Mouse (Mus musculus): ENCODE data around the gene Prokr1. TPM values are rescaled to one million over a fixed set of nuclear protein-coding genes. Genes with fewer than 3 reads are reported as not detected.

Gene Prokr1
- polyA plus RNA-seq, 1 experiment from 2014 or later: 3.4 TPM

GRCm38 (mm10) chr6:87564356-87564755 is 26.2 kb downstream of the Prokr1 start:
- H3K9me3 ChIP-seq (replicated peaks): peaks cover 4% of the 10 kb centered on the region; the same call in 1 of the 2 replicates
- H3K9ac ChIP-seq: no peak overlapping the region
- H3K4me1 ChIP-seq: no peaks in the 10 kb centered on the region
- no peak for ATAC-seq (ENCODE audit: low FRiP score)
- WGBS: 85% methylated on average over 4 of the region's 4 CpGs
- no peak overlapping the region for H3K27ac ChIP-seq
- no peak overlapping the region for H3K4me2 ChIP-seq (replicated peaks)
- no peaks in the 10 kb centered on the region for H3K36me3 ChIP-seq
- no peak overlapping the region for H3K4me3 ChIP-seq
- H3K27me3 ChIP-seq: no peaks in the 10 kb centered on the region

GRCm38 (mm10) chr6:87553724-87554123 is 36.8 kb downstream of the Prokr1 start:
- ATAC-seq (ENCODE audit: low FRiP score): no peak
- no peak overlapping the region for H3K4me3 ChIP-seq
- no peaks in the 10 kb centered on the region for H3K36me3 ChIP-seq
- no peak overlapping the region for H3K9ac ChIP-seq
- no peaks in the 10 kb centered on the region for H3K4me1 ChIP-seq
- 80% methylated on average over 3 of the region's 3 CpGs for WGBS
- no peak overlapping the region for H3K4me2 ChIP-seq (replicated peaks)
- no peaks in the 10 kb centered on the region for H3K9me3 ChIP-seq (replicated peaks)
- no peak overlapping the region for H3K27ac ChIP-seq
- no peaks in the 10 kb centered on the region for H3K27me3 ChIP-seq

GRCm38 (mm10) chr6:87552054-87552807 is 38.3 kb downstream of the Prokr1 start:
- no peaks in the 10 kb centered on the region for H3K4me1 ChIP-seq
- ATAC-seq (ENCODE audit: low FRiP score): no peak
- H3K9ac ChIP-seq: no peak overlapping the region
- no peaks in the 10 kb centered on the region for H3K36me3 ChIP-seq
- no peak overlapping the region for H3K4me3 ChIP-seq
- H3K9me3 ChIP-seq (replicated peaks): no peaks in the 10 kb centered on the region
- no peaks in the 10 kb centered on the region for H3K27me3 ChIP-seq
- no peak overlapping the region for H3K27ac ChIP-seq
- WGBS: 54% methylated on average over 7 of the region's 7 CpGs
- H3K4me2 ChIP-seq (replicated peaks): no peak overlapping the region

- 89% methylated on average over 7 of the region's 7 CpGs for WGBS
- Histone ChIP-seq H3K36me3 (no peaks in the 10 kb centered on the region), H3K4me3 (no peak overlapping the region), H3K27ac (no peak overlapping the region), H3K27me3 (no peaks in the 10 kb centered on the region), H3K4me1 (peaks cover 10% of the 10 kb centered on the region), H3K9me3 (replicated peaks) (peaks cover 9% of the 10 kb centered on the region; the same call in 1 of the 2 replicates), H3K4me2 (replicated peaks) (no peak overlapping the region), H3K9ac (no peak overlapping the region)
- no peak for ATAC-seq (ENCODE audit: low FRiP score)
Measured at GRCm38 (mm10) chr6:87547836-87548235, 42.7 kb downstream of the Prokr1 start.

GRCm38 (mm10) chr6:87547431-87547830 is 43.1 kb downstream of the Prokr1 start:
- Histone ChIP-seq H3K9me3 (replicated peaks) (peaks cover 9% of the 10 kb centered on the region; the same call in 1 of the 2 replicates), H3K27me3 (no peaks in the 10 kb centered on the region), H3K4me2 (replicated peaks) (no peak overlapping the region), H3K4me1 (peaks cover 10% of the 10 kb centered on the region), H3K4me3 (no peak overlapping the region), H3K36me3 (no peaks in the 10 kb centered on the region), H3K9ac (no peak overlapping the region), H3K27ac (no peak overlapping the region)
- ATAC-seq (ENCODE audit: low FRiP score): no peak
- WGBS: 83% methylated on average over 4 of the region's 4 CpGs

- peaks cover 9% of the 10 kb centered on the region; the same call in 1 of the 2 replicates for H3K9me3 ChIP-seq (replicated peaks)
Measured at GRCm38 (mm10) chr6:87545331-87546217, 45.0 kb downstream of the Prokr1 start.

GRCm38 (mm10) chr6:87542027-87542426 is 48.5 kb downstream of the Prokr1 start:
- no peak overlapping the region for H3K4me3 ChIP-seq
- whole genome bisulfite sequencing: 70% methylated on average over 9 of the region's 9 CpGs
- ATAC-seq (ENCODE audit: low FRiP score): no peak
- no peak overlapping the region for H3K9ac ChIP-seq
- peaks cover 9% of the 10 kb centered on the region; the same call in 1 of the 2 replicates for H3K9me3 ChIP-seq (replicated peaks)
- H3K4me1 ChIP-seq: peaks cover 18% of the 10 kb centered on the region
- H3K27me3 ChIP-seq: no peaks in the 10 kb centered on the region
- no peak overlapping the region for H3K27ac ChIP-seq
- H3K36me3 ChIP-seq: no peaks in the 10 kb centered on the region
- no peak overlapping the region for H3K4me2 ChIP-seq (replicated peaks)

More at GRCm38 (mm10) chr6:87545331-87546217, 45.0 kb downstream of the Prokr1 start:
- ATAC-seq (ENCODE audit: low FRiP score): peak; percentile 95
- Histone ChIP-seq H3K36me3 (no peaks in the 10 kb centered on the region), H3K4me3 (no peak overlapping the region), H3K27ac (peak overlapping the region; percentile 55), H3K27me3 (no peaks in the 10 kb centered on the region), H3K9ac (no peak overlapping the region), H3K4me1 (peaks cover 10% of the 10 kb centered on the region), H3K4me2 (replicated peaks) (no peak overlapping the region)
- WGBS: 31% methylated on average over 1 of the region's 1 CpGs

GRCm38 (mm10) chr6:87541171-87541571 is 49.4 kb downstream of the Prokr1 start:
- H3K27me3 ChIP-seq: no peaks in the 10 kb centered on the region
- no peak overlapping the region for H3K4me3 ChIP-seq
- H3K9ac ChIP-seq: no peak overlapping the region
- H3K36me3 ChIP-seq: no peaks in the 10 kb centered on the region
- H3K9me3 ChIP-seq (replicated peaks): peaks cover under 1% of the 10 kb centered on the region; the same call in 1 of the 2 replicates
- H3K4me2 ChIP-seq (replicated peaks): no peak overlapping the region
- WGBS: 88% methylated on average over 6 of the region's 6 CpGs
- no peak overlapping the region for H3K27ac ChIP-seq
- ATAC-seq (ENCODE audit: low FRiP score): no peak
- peaks cover 20% of the 10 kb centered on the region for H3K4me1 ChIP-seq

- 81% methylated on average over 15 of the region's 15 CpGs for WGBS
Measured at GRCm38 (mm10) chr6:87538376-87539270, 51.9 kb downstream of the Prokr1 start.

GRCm38 (mm10) chr6:87537678-87538077 is 52.9 kb downstream of the Prokr1 start:
- Histone ChIP-seq H3K9me3 (replicated peaks) (no peaks in the 10 kb centered on the region), H3K4me1 (peaks cover 10% of the 10 kb centered on the region), H3K4me3 (no peak overlapping the region), H3K9ac (no peak overlapping the region), H3K27me3 (no peaks in the 10 kb centered on the region), H3K27ac (no peak overlapping the region), H3K4me2 (replicated peaks) (no peak overlapping the region), H3K36me3 (no peaks in the 10 kb centered on the region)
- ATAC-seq (ENCODE audit: low FRiP score): no peak
- 68% methylated on average over 5 of the region's 5 CpGs for WGBS

More at GRCm38 (mm10) chr6:87538376-87539270, 51.9 kb downstream of the Prokr1 start:
- Histone ChIP-seq H3K4me1 (peaks cover 10% of the 10 kb centered on the region), H3K9ac (no peak overlapping the region), H3K27ac (no peak overlapping the region), H3K4me2 (replicated peaks) (no peak overlapping the region), H3K4me3 (no peak overlapping the region), H3K9me3 (replicated peaks) (no peaks in the 10 kb centered on the region), H3K36me3 (no peaks in the 10 kb centered on the region), H3K27me3 (no peaks in the 10 kb centered on the region)
- ATAC-seq (ENCODE audit: low FRiP score): no peak

GRCm38 (mm10) chr6:87536270-87536669 is 54.3 kb downstream of the Prokr1 start:
- Histone ChIP-seq H3K36me3 (no peaks in the 10 kb centered on the region), H3K4me3 (no peak overlapping the region), H3K4me2 (replicated peaks) (no peak overlapping the region), H3K9ac (no peak overlapping the region), H3K9me3 (replicated peaks) (no peaks in the 10 kb centered on the region), H3K4me1 (peaks cover 10% of the 10 kb centered on the region), H3K27ac (no peak overlapping the region), H3K27me3 (no peaks in the 10 kb centered on the region)
- 68% methylated on average over 8 of the region's 8 CpGs for WGBS
- no peak for ATAC-seq (ENCODE audit: low FRiP score)

All from hindbrain, embryonic 12.5 days (tissue).